Mouse (Mus musculus) right cerebral cortex, postnatal 4 days (tissue): ENCODE results near the gene Tnrc6b.
"Not testable (repeated sequence)": the region's sequence is repeated elsewhere in the genome, so short reads cannot be mapped to it uniquely, and the experiment has no call there.

ENCODE experiments used
- DNase-seq: peaks from one replicate; pipeline ENCODE4 v3.0.0-alpha.2; 2022

The Tnrc6b gene

GRCm38 (mm10) chr15:80702910-80703309 is 8.2 kb upstream of the Tnrc6b start:
- DNase-seq = no peak

- DNase-seq = no peak
Measured at GRCm38 (mm10) chr15:80703495-80703894, 7.6 kb upstream of the Tnrc6b start.

DNA sequence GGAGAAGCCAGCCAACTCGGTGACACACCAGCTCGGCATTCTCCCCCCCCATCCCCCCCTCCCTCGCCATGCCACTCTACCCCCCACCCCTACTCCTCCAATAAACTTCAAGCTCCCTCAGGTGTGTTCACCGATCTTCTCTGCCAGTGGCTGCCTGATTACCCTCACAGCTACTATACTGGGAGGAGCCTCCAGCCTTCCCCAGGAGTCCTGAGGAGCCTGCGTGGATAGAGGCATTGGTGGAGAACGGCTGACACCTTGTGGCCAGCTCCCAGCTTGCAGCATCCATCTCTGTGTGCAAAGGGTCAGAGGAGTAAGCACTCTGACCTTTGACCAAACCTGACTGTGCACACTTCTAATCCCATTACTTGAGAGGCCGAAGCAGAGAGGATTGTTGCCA is 6.8 kb upstream of the Tnrc6b start:
- peak; percentile 72 for DNase-seq

- peak; percentile 88 for DNase-seq
Measured at GRCm38 (mm10) chr15:80705828-80706549, 5.1 kb upstream of the Tnrc6b start.

- DNase-seq = no peak
Measured at GRCm38 (mm10) chr15:80706596-80706995, 4.5 kb upstream of the Tnrc6b start.

GRCm38 (mm10) chr15:80707088-80707487 is 4.0 kb upstream of the Tnrc6b start:
- peak; percentile 35 for DNase-seq

DNA sequence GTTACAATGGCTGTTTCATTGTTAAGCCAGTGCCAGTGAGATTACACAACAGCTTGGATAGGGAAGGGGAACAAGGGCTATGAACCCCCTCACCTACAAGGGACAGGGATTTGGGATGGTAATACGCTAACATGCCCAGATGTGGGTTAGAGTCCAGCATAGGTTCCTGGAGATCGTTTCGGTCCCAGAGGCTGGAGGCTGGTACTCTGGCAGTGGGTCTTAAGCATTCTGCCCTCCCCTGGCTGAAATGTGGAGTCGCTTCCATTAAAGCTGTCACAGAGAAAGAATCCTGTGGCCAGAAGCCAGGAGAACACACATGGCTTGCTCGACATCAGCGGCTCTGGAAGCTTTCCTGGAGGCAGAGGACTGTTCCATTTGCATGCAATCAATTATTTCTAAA is 1.5 kb upstream of the Tnrc6b start:
- DNase-seq = peak; percentile 36

DNA sequence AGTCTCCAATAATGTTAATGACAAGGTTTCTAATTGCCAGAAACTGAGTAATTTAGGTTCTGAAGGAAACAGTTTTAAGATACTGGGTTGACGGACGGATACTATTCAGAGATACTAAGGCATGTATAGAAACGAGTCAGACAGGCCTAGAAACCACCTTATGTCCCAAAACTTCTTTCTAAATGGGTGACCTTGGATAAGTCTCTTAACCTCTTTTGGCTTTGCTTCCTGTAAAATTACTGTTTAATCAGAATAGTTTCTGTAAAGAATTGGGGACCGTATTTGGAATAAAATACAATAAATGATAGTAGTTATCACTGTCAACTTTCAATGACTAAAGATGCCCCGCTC is 881 bp upstream of the Tnrc6b start:
- no peak for DNase-seq

GRCm38 (mm10) chr15:80711401-80712151 is 463 bp downstream of the Tnrc6b start:
- DNase-seq = peak; percentile 79

- no peak for DNase-seq
Measured at GRCm38 (mm10) chr15:80714299-80714698, 3.2 kb downstream of the Tnrc6b start.

- DNase-seq = no peak
Measured at GRCm38 (mm10) chr15:80716631-80717135, 5.6 kb downstream of the Tnrc6b start.

DNA sequence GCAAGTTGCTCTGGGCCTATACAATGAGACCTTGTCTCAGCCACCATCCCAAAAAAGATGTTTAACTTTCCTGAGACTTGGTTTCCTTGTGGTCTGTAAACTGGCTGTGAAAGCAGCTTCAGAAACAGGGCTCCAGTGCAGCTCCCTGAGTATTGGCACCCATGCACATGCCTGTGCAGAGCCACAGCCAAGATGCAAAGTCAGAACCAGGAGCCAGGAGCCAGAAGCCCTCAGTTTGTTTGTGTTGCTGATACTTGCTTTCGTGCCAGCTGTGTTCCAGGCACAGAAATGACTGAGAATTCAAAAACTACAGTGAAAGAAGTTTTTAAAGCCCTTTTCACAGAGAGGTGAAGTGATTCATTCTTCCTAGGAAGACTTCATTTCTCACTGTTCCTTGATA is 6.3 kb downstream of the Tnrc6b start:
- DNase-seq = no peak

DNA sequence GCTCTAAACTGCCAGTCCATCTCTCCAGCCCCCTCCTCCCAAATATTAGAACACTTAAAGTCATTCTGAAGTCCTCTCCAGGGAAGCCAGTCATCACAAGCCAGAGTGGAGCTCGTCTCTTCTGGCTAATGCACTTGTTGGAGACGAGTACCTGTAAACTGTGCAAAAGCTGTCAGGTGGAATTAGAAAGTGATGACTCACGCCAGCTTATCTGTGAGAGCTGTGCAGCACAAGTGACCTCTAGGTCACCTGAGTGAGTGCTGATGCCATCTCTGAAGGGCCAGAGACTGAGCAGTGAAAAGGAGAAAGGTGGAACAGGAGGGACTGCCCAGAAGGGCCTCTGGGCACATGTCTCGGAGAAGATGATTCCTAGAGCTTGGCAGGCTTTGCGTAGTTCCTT is 9.1 kb downstream of the Tnrc6b start:
- no peak for DNase-seq

- no peak for DNase-seq
Measured at GRCm38 (mm10) chr15:80721861-80722260, 10.7 kb downstream of the Tnrc6b start.

GRCm38 (mm10) chr15:80722366-80722765 is 11.3 kb downstream of the Tnrc6b start:
- no peak for DNase-seq

- DNase-seq = no peak
Measured at GRCm38 (mm10) chr15:80729477-80729876, 18.4 kb downstream of the Tnrc6b start.

DNA sequence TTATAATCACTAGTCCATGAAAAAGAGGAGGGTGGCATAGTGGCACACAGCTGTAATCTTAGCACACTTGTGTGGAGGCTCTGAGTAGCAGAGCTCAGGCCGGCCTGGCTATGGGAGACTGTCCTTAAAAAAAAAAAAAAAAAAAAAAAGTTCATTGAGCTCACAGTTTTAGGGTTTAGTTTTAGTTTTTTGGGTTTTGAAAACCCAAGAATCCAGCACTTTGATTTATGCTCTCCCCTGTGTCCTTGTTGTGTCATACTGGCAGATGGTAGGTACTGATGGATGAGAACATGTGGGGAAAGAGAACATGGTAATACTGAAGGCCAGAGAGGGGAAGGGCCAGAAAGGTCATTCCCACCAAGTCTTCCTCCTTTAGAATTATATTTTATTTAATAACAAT is 19.9 kb downstream of the Tnrc6b start:
- no peak for DNase-seq

- DNase-seq = no peak
Measured at GRCm38 (mm10) chr15:80731511-80731910, 20.4 kb downstream of the Tnrc6b start.

- no peak for DNase-seq
Measured at GRCm38 (mm10) chr15:80732266-80733030, 21.3 kb downstream of the Tnrc6b start.

DNA sequence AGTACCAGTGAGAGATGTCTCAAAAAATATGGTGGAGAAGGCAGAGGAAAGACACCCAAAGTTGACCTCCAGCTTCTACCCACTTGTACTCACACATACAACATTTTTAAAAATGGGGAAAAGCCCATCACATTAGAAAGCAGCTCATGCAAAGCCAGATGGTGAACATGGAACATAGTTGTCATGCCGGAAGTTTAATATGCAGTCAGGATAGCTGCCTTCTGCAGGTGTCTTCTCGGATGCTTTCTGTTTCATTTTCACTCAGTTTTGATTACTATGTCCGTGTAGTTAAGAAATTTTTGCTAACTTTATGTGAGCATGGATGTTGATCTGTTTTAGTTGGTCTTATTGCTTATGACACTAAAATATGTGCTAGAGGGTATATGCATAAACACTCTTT is 24.2 kb downstream of the Tnrc6b start:
- no peak for DNase-seq

DNA sequence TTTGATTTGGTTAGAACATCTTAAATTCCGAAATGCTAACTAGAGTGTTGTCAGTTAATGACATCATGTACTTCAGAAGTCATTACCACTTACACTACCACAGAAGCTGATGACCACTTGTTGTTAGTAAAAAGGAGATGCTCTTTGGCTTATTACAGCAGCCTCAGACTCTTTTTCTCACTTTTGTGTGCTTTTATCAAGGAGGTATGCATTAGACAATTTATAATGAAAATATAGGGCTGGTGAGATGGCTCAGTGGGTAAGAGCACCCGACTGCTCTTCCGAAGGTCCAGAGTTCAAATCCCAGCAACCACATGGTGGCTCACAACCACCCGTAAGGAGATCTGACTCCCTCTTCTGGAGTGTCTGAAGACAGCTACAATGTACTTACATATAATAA is 24.6 kb downstream of the Tnrc6b start:
- not testable (repeated sequence) for DNase-seq

DNA sequence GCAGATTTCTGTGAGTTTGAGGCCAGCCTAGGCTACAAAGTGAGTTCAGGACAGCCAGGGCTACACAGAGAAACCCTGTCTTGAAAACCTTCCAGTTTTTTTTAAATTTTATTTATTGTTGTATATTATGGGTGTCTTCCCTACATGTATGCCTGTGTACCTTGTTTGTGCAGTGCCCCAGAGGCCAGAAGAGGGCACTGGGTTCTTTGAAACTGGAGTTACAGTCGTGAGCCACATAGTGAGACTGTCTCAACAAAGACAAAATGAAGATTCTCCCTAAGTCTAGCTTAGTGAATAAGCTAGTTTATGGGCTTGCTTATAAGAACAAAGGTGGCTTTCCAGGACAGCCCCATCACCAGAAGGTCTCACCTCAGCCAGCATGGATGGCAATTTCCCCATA is 25.4 kb downstream of the Tnrc6b start:
- DNase-seq = no peak

- no peak for DNase-seq
Measured at GRCm38 (mm10) chr15:80738244-80738643, 27.1 kb downstream of the Tnrc6b start.

DNA sequence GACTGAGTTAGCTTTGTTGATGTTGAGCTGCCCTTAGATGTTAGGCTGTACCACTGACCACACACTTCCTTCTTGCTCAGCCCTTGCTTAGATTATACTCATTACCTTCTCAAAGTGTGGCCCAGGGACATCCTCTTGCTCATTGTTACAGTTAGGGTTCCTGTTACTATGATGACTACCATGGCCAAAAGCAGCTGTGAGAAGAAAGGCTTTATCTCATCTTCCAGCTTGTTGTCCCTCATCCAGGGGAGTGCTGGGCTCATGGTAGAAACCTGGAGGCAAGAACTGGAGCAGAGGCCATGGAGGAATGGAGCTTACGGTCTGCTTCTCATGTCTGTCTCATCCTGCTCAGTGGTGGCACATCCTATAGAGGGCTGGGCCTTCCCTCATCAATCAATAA is 28.9 kb downstream of the Tnrc6b start:
- DNase-seq = no peak
